Mouse (Mus musculus): Measurements from ENCODE around the gene Thra.

Gene Thra

DNA sequence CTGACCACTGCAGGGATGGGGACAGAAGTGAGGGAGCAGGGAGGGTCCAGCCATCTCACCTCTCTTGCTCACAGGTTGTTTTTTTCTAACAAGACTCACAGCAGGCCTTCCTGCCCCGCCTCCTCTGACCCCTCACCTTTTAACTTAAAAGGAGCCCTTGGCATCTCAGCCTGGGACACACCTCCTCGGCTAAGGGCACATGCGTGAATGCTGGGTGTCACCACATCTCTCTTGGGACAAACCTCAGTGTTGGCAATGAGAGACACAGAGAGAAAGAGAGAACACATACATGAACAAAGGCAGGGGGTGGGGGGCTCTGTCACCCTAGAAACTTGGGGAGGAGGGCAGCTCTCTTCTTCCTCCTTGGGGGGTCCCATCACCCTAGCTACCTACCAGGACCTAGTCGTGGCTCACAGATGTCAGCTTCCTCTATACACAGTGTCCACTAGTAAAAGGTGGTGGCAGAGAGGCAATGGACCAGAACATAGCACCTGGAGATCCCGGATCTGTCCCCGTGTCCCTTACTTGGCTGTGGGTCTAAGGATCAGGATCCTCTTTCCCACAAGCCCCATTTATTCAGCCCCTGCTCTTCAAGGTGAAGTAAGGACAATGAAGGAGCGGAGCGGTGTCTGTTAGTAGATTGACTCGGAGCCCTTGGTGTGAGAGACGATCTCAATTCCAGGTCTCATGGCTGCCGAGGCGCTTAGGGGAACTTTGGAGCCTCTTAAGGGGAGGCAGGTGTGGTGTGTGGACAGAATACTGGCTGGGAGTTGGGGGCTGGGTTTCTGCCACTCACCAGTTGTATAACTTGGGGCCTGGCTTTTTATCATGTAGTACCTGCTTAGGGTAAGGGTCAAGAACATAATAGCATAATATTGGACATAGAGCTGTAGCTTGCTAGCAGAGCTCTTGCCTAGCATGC is 5.8 kb downstream of the Thra start:
- no peak for DNase-seq

- peak; percentile 90 for DNase-seq
Measured at GRCm38 (mm10) chr11:98746855-98747693, 6.6 kb downstream of the Thra start.

DNA sequence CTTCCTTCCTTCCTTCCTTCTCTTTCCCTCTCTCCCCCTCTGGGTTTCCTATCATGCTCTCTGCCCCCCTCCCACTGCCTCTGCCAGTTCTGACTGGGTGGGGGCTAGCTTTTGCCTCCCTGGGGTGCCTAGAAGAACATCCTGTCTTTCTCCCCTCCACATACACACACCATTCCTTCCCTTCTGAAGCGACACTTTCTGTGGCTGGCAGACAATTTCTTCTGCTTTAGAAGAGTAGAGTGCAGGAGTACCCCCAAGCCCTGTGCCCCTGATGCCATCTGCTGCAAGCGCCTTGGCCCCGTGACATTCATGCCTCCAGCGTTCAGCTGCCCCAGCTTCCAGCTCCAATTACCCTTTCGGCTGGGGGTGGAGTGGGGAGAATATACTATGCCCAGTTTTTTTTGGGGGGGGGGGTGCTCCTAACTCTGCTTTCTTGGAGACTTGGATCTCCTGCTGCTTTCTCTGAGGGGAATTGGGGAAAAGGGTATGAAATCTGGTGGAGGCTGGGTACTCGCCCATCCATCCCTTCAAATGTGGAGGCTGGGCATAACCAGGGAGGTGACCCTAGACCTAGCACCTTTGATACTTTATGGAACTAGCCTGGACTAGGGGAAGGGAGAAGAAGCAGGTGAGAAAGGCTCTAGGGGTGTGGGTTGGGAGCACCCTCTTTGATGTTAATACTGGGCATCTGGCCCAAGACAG is 7.5 kb downstream of the Thra start:
- no peak for DNase-seq

- DNase-seq = no peak
Measured at GRCm38 (mm10) chr11:98748506-98749416, 8.3 kb downstream of the Thra start.

DNA sequence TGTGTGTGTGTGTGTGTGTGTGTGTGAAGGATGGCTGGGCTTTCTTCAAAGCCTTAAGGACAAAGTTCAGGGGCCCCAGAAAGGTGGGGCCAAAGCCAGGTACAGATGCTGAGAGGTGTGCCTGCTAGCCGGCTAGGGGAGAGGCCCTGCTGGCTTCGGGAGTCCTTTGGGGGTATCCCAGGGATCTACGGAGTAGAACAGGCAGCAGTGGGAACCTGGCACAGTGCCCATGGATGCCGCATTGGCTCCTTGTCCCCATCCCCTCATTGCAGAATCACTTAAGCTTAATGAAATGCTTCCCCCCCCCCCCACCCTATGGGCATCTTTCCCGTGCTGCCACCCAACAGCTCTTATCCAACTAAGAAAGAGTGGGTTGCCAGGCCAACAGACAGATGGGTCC is 9.3 kb downstream of the Thra start:
- DNase-seq = peak; percentile 85

- DNase-seq = peak; percentile 89
Measured at GRCm38 (mm10) chr11:98750351-98751201, 10.1 kb downstream of the Thra start.

DNA sequence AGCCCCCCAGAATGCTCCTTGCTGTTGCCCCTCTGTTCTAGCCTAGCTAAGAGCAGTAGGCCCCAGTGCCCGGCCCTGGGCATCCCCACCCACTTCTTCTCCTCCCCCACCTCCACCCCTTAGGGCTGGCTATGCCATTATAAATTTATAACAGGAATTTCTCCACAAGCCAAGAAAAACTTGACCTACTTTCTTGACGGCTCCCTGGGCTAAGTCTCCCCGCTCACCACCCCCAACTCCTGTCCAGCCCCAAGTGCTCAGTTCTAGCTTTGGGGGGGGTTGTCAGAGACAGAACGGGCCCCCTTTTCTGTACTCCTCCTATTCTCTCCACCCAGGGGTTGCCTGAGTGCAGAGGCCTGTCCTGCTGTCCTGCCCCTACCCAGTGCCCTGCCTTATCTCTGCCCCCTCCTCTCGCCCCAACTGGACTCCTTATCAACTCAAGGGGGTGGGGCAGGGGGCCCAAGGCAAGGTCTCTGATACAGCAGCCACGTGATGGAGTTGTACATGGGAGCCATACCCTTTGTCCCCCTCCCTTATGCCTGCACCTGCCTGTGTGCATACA is 10.9 kb downstream of the Thra start:
- no peak for DNase-seq

- no peak for DNase-seq
Measured at GRCm38 (mm10) chr11:98752562-98753140, 12.2 kb downstream of the Thra start.

DNA sequence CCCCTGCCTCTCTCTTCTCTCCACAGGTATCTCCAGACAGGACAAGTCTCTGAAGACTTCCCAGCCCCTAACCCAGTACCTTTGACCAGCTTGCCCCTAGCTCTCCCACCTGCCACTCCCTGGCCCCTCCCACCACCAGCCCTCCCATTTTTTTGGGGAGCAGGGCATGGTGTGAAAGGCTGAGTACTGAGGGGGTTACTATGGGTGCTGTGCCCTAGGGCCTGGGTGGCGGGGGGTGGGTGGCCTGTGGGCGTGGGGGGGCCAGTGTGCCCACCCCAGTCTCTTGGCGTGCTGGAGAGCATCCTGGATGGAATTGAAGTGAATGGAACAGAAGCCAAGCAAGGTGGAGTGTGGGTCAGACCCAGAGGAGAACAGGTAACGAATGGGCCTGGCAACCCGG is 12.8 kb downstream of the Thra start:
- no peak for DNase-seq

DNA sequence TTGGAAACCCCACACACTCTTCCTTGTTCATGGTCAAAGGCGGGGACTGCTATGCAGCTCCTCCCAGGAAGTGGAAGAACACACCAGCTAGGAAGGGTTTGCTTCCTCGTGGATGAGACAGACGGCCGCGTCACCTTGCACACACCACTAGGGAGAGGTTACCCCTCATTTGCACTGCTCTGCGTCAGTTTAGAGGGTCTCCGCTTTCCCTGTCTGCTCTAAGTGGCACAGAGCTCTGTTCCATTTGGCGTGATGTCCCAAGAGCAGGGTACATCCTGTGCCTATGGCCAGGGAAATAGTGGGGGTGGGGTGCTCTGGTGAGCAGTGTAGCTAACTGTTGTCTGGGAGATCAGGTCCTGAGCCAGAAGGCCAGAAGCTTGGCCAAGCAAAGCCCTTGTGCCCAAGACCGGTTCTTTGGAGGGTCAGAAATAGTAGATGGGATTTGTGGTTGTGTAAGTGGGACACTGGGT is 13.7 kb downstream of the Thra start:
- DNase-seq = no peak

GRCm38 (mm10) chr11:98754621-98755181 is 14.3 kb downstream of the Thra start:
- DNase-seq = peak; percentile 80

DNA sequence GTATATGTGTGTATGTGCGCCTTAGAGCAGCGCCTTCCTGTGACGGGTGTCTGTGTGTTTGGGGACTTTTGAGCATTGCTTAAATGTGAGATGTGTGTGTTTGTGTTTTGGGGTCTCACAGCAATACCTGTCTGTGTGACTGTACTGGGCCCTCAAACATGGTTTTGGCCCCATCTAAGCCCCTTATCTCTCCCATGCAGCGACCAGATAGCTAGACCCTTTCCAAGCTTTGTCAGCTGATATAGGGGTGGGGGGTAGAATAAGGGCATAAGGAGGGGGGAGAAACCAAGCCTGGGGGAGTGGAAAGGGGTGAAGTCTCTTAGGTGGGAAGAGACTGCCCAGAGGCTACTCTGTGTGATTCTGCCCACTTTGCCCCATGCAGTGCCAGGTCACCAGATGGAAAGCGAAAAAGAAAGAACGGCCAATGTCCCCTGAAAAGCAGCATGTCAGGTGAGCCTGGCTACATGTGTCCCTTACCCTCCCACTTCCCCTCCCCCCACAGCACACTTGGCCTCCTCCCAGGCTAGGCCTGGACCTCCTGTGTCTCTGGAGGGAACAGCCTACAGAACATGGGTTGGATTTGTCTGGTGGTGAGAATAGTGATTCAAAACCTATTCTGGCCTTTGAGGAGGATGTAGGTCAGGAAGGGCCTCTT is 15.4 kb downstream of the Thra start:
- no peak for DNase-seq

DNA sequence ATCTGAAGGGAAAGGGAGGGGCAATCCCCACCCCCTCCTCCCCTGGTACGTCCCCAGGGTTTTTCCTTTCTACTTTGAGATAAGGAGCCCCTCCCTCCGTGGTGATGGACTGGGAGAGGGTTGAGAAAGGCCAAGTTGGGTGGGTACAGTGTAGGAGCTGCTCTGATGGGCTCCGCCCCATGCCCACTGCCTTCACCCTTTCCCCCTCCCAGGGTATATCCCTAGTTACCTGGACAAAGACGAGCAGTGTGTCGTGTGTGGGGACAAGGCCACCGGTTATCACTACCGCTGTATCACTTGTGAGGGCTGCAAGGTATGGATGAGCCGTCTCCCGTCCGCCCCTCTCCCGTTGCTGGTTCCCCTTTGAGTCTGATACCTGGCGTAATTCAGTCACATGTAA is 16.3 kb downstream of the Thra start:
- no peak for DNase-seq

- DNase-seq = no peak
Measured at GRCm38 (mm10) chr11:98761939-98762338, 21.5 kb downstream of the Thra start.

GRCm38 (mm10) chr11:98762756-98763501 is 22.5 kb downstream of the Thra start:
- DNase-seq = no peak

DNA sequence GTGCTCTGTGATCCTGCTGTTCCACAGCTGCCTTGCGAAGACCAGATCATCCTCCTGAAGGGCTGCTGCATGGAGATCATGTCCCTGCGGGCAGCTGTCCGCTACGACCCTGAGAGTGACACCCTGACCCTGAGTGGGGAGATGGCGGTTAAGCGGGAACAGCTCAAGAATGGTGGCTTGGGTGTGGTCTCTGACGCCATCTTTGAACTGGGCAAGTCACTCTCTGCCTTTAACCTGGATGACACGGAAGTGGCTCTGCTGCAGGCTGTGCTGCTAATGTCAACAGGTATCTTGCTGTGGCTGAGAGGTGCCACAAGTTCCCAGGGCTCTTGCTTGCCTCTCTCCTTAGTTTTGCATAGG is 23.0 kb downstream of the Thra start:
- DNase-seq = no peak

DNA sequence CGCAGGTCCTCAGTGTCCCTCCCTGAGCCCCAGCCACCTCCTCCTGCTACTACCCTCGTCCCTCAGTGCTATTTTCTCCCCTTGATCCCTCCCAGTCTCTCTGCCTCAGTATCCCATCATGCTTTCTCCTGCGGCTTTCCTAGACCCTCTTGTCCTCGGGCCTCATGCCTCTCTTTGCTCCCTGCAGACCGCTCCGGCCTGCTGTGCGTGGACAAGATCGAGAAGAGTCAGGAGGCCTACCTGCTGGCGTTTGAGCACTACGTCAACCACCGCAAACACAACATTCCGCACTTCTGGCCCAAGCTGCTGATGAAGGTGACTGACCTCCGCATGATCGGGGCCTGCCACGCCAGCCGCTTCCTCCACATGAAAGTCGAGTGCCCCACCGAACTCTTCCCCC is 23.7 kb downstream of the Thra start:
- no peak for DNase-seq

DNA sequence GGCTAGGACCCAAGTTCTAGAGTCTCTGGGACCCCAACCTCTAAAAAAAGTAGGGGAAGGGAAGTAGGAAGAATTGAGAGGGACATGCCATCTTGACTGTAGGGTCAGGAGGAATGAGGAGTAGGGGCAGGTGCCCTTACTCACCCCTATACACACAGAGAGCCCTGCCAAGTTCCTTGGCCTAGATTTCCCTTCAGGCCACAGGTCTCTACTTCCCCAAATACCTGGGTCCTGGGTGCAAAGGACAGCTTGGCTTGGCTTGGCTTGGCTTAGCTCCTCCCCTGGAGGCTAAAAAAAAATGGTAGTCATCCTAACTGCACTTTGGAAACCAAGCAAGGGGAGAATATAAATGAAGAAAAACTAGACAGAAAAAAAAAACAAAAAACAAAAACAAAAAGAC is 24.3 kb downstream of the Thra start:
- DNase-seq = no peak

Data from right cerebral cortex, postnatal 4 days (tissue).